Mouse (Mus musculus) CH12.LX (cell line): ENCODE data around the gene Sh3rf3.
A peak's percentile ranks its signal among the peaks of the same experiment; 100 is the strongest.

Source experiments
- CTCF ChIP-seq, 2 experiments: IDR thresholded peaks in 1 of 2; conservative IDR thresholded peaks in 1 of 2; 2 replicates each; pipeline ENCODE4 v1.5.1; 2011 to 2012; ENCODE audit warnings: low read depth in 2 of 2, low read length in 2 of 2, improper control_type of control experiment in 1 of 2, inconsistent platforms in 1 of 2, mild to moderate bottlenecking in 1 of 2, moderate library complexity in 1 of 2
- MEF2A ChIP-seq: IDR thresholded peaks from 2 replicates; pipeline ENCODE4 v1.6.1; 2014; ENCODE audit warnings: low read depth, mild to moderate bottlenecking, inconsistent platforms, low read length, improper control_type of control experiment, borderline replicate concordance
- POLR2A ChIP-seq: IDR thresholded peaks from 2 replicates; pipeline ENCODE4 v1.6.1; 2011; ENCODE audit warnings: low read depth, mild to moderate bottlenecking, improper control_type of control experiment, low read length
- TBP ChIP-seq: conservative IDR thresholded peaks from 2 replicates; pipeline ENCODE4 v1.6.1; 2011; ENCODE audit warnings: low read depth, low read length, improper control_type of control experiment
- UBTF ChIP-seq: IDR thresholded peaks from 2 replicates; pipeline ENCODE4 v1.6.1; 2012; ENCODE audit warnings: low read depth, mild to moderate bottlenecking, inconsistent platforms, low read length, improper control_type of control experiment, moderate library complexity
- USF2 ChIP-seq: conservative IDR thresholded peaks from 2 replicates; pipeline ENCODE4 v1.6.1; 2011; ENCODE audit warnings: low read depth, low read length, improper control_type of control experiment

DNA sequence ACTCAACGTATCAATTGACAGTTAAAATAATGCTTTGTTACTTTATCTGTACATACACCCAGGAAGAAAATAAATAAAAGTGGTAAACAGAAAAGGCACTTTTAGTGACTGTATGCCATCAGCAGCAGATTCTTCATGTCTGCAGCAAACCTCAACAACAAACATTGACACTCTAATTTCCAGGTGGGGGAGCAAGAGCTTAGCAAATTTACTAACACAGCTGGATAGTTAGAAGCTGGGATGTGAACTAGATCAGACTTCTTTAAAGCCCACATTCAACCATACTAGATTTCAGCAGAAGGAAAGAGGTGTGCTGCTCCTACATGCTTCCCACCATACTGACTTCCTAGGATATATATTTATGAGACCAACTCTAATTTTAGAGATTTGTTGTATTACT lies 359.4 kb downstream of the Sh3rf3 start:
- TF ChIP-seq TBP (no peak), UBTF (no peak), POLR2A (no peak), USF2 (no peak), CTCF (conservative IDR thresholded peaks at IDR 0.05 in 1 of 2, IDR thresholded peaks at IDR 0.05 in 1 of 2; ENCODE audit: low read depth in 2 of 2, low read length in 2 of 2) (peak in 1 of 2 experiments; percentile 65; a peak in 2 of 4 replicates), MEF2A (no peak)
